Mouse (Mus musculus): ENCODE results near the gene Enpp5. TPM values are rescaled to one million over a fixed set of nuclear protein-coding genes. Genes with fewer than 3 reads are reported as not detected.

Enpp5 gene
- total and polyA plus RNA-seq, 3 experiments = 5.2 to 7.0 TPM; not detected in 1

GRCm38 (mm10) chr17:44134106-44134505, 55.5 kb downstream of the Enpp5 start (continued):
- no peak for TF ChIP-seq UBTF (IDR thresholded peaks at IDR 0.05; ENCODE audit: borderline replicate concordance, insufficient read depth, low read depth, low read length)
- no peak for TF ChIP-seq MYB (IDR thresholded peaks at IDR 0.05; ENCODE audit: low read depth, low read length)
- no peak for TF ChIP-seq ZMIZ1 (IDR thresholded peaks at IDR 0.05; ENCODE audit: low read depth, low read length)
- peak; percentile 32; the same call in 1 of the 2 replicates for TF ChIP-seq MAFK (IDR thresholded peaks at IDR 0.05; ENCODE audit: borderline replicate concordance, low read depth, low read length)
- TF ChIP-seq NELFE (IDR thresholded peaks at IDR 0.05; ENCODE audit: low read depth, low read length) = no peak
- TF ChIP-seq RCOR1 (IDR thresholded peaks at IDR 0.05; ENCODE audit: low read depth, low read length) = peak; percentile 96
- TF ChIP-seq TAL1 (IDR thresholded peaks at IDR 0.05; ENCODE audit: low read length) = peak; percentile 63
- no peak for TF ChIP-seq USF1 (IDR thresholded peaks at IDR 0.05; ENCODE audit: low read depth, low read length)
- TF ChIP-seq EP300 (IDR thresholded peaks at IDR 0.05; ENCODE audit: low read depth in 1 of 2, low read length in 2 of 2) = peak; percentile 80 to 87

GRCm38 (mm10) chr17:44134545-44134944, 55.9 kb downstream of the Enpp5 start:
- Histone ChIP-seq H3K4me1 (ENCODE audit: control insufficient read depth in 1 of 2, insufficient read depth in 2 of 2, low read length in 2 of 2) (peaks cover 2 to 14% of the 10 kb centered on the region in 2 experiments), H3K79me2 (ENCODE audit: control insufficient read depth, insufficient read depth, low read length, poor library complexity) (no peaks in the 10 kb centered on the region), H3K9ac (ENCODE audit: control insufficient read depth, low read depth, low read length, poor library complexity, severe bottlenecking) (no peak overlapping the region), H3K9me3 (replicated peaks; ENCODE audit: insufficient read depth, low read length) (no peaks in the 10 kb centered on the region), H3K27me3 (ENCODE audit: control insufficient read depth in 1 of 2, insufficient read depth in 2 of 2, low read length in 2 of 2) (no peaks in the 10 kb centered on the region; a peak in 1 of 4 replicates), H3K4me3 (ENCODE audit: control insufficient read depth in 1 of 2, insufficient read depth in 1 of 2, low read depth in 2 of 2, low read length in 2 of 2) (no peak overlapping the region), H3K27ac (ENCODE audit: control insufficient read depth, low read depth, low read length) (no peak overlapping the region), H3K36me3 (ENCODE audit: control insufficient read depth in 1 of 2, insufficient read depth in 2 of 2, low read length in 2 of 2) (peaks cover 0 to 6% of the 10 kb centered on the region in 2 experiments; a peak in 2 of 4 replicates)
- no peak for DNase-seq (ENCODE audit: low read depth, low spot score)
- TF ChIP-seq ZKSCAN1 (IDR thresholded peaks at IDR 0.05; ENCODE audit: low read depth, low read length) = no peak
- TF ChIP-seq EP300 (IDR thresholded peaks at IDR 0.05; ENCODE audit: low read depth in 1 of 2, low read length in 2 of 2) = no peak
- TF ChIP-seq MAFK (IDR thresholded peaks at IDR 0.05; ENCODE audit: borderline replicate concordance, low read depth, low read length) = no peak
- TF ChIP-seq HCFC1 (IDR thresholded peaks at IDR 0.05; ENCODE audit: low read depth, low read length) = no peak
- TF ChIP-seq POLR2A (IDR thresholded peaks at IDR 0.05; ENCODE audit: control insufficient read depth in 1 of 2, insufficient read depth in 1 of 2, low read depth in 1 of 2, low read length in 2 of 2, poor library complexity in 1 of 2) = no peak
- no peak for TF ChIP-seq MYB (IDR thresholded peaks at IDR 0.05; ENCODE audit: low read depth, low read length)
- TF ChIP-seq E2F4 (IDR thresholded peaks at IDR 0.05; ENCODE audit: borderline replicate concordance, low read depth, low read length) = no peak
- no peak for TF ChIP-seq GABPA (IDR thresholded peaks at IDR 0.05; ENCODE audit: low read depth, low read length)
- no peak for TF ChIP-seq ELF1 (IDR thresholded peaks at IDR 0.05; ENCODE audit: low read depth, low read length)
- no peak for TF ChIP-seq BHLHE40 (IDR thresholded peaks at IDR 0.05; ENCODE audit: borderline replicate concordance, low read depth, low read length)
- no peak for TF ChIP-seq GATA1 (IDR thresholded peaks at IDR 0.05; ENCODE audit: low read depth, low read length)
- no peak for TF ChIP-seq TBP (IDR thresholded peaks at IDR 0.05; ENCODE audit: low read depth, low read length)
- TF ChIP-seq MAZ (IDR thresholded peaks at IDR 0.05; ENCODE audit: low read depth, low read length) = no peak
- no peak for TF ChIP-seq ETS1 (IDR thresholded peaks at IDR 0.05; ENCODE audit: low read depth, low read length)
- no peak for TF ChIP-seq TAL1 (IDR thresholded peaks at IDR 0.05; ENCODE audit: low read length)
- TF ChIP-seq NRF1 (IDR thresholded peaks at IDR 0.05; ENCODE audit: insufficient read depth, low read depth, low read length, poor library complexity, severe bottlenecking) = no peak
- no peak for TF ChIP-seq CHD1 (IDR thresholded peaks at IDR 0.05; ENCODE audit: low read depth, low read length)
- TF ChIP-seq MAX (IDR thresholded peaks at IDR 0.05; ENCODE audit: low read length) = no peak
- TF ChIP-seq NELFE (IDR thresholded peaks at IDR 0.05; ENCODE audit: low read depth, low read length) = no peak
- no peak for TF ChIP-seq MYC (IDR thresholded peaks at IDR 0.05; ENCODE audit: low read depth, low read length)

All from MEL (cell line).